Mouse (Mus musculus): ENCODE results near the gene Pld2.

GRCm38 (mm10) chr11:70511242-70511641, 28.6 kb upstream of the Pld2 start:
- TF ChIP-seq GATA1 (IDR thresholded peaks at IDR 0.05; ENCODE audit: borderline replicate concordance, low read length) (no peak), FLI1 (IDR thresholded peaks at IDR 0.05; ENCODE audit: low read length) (no peak)
